Mouse (Mus musculus) erythroblast, embryonic 14.5 days (primary cell): ENCODE results near the gene Pgm5.

Source experiments
- GATA1 ChIP-seq: IDR thresholded peaks from 2 replicates; pipeline ENCODE4 v1.6.1; 2012; ENCODE audit warnings: low read length, inconsistent platforms, mixed read lengths
- TAL1 ChIP-seq: IDR thresholded peaks from 3 replicates; pipeline ENCODE4 v1.6.1; 2012; ENCODE audit warnings: low read length, inconsistent platforms, mixed read lengths

DNA sequence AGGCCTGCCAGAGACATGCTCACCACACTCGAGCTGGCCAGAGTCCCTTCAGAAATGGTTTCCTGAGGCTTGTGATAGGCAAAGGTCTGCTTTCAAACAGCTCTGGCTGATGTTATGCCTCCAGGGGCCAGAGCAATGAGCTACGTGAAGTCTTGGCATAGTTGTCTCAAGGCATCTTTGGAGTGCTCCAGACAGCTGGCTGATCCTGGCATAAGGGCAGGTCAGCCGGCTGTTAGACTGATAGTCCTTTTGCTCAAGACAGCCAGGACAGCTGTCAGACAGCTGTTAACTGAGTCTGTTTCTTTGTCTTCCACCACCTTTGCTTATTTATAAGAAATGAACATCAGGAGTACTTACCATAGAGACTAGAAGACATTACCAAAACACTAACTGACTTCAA is 25.2 kb upstream of the Pgm5 start:
- TF ChIP-seq GATA1 (no peak), TAL1 (no peak)
